Mouse (Mus musculus): ENCODE measurements at regions not wholly inside any gene's neighbourhood (a gene's known extent, or its start where the extent isn't known, plus 50 kb on each side); places are given as distances from the start of the nearest gene placed in this dataset.
A peak's percentile ranks its signal among the peaks of the same experiment; 100 is the strongest.

- ATAC-seq, result no peak
These were observed 135.4 kb upstream of the Runx1 start for GRCm38 (mm10) chr16:92961361-92961760.

DNA sequence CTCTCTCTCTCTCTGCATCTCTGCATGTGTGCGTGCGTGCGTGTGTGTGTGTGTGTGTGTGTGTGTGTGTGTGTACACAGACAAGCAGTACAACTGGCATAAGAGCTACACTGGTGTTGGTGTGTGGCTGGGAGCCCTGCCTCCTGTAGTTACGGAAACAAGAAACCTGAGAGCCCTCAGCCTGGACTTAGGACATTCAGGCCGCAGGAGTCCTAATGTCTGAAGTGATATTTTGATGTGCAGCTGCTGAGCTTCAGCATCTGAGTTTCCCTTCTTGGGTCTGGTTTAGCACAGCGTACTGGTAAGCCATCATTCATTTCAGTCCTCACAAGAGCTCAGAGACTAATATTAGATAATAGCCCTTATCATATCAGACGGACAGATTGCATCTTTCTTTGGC lies 134.8 kb upstream of the Runx1 start:
- ATAC-seq, result no peak

DNA sequence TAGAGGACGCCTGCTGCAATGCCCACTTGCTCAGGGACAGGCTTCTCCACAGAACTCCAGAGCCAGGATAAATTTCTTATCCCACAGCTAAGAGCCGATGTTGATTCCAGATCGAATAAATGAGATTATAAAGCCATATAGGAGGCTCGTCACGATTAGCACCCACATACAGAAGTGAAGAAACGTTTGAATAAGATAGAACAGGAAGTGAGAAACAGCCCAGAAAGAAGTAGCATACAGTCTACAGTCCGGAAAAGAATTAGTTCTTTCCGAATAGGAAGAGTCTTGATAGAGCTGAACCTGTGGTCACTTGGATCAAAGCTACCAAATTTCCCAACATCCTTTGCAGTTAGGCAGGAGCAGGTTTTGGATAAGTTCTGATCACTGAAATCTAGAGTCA lies 133.0 kb upstream of the Runx1 start:
- ATAC-seq, result no peak

DNA sequence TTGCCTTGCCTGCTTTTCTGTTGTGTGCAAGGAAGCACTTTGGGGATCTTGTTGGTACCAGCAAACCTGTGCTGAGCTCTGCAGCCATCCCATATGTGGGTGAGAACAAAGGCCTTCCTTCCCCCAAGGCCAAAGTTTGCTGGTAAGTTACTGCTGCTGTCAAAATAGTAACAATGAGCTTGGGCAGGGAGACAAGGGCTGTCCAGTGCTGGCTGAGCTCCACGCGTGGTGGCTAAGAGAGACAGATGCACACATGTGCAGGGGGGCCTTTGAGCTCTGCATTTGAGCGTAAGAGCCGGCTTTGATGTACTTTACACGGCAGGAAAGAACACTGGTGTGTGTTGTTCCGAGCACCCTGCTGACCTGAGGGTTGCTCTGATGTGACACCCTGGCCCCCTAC lies 132.2 kb upstream of the Runx1 start:
- no peak for ATAC-seq

- no peak for ATAC-seq
These were observed 129.6 kb upstream of the Runx1 start for GRCm38 (mm10) chr16:92955508-92955907.

GRCm38 (mm10) chr16:92955087-92955486 lies 129.1 kb upstream of the Runx1 start:
- ATAC-seq, result no peak

DNA sequence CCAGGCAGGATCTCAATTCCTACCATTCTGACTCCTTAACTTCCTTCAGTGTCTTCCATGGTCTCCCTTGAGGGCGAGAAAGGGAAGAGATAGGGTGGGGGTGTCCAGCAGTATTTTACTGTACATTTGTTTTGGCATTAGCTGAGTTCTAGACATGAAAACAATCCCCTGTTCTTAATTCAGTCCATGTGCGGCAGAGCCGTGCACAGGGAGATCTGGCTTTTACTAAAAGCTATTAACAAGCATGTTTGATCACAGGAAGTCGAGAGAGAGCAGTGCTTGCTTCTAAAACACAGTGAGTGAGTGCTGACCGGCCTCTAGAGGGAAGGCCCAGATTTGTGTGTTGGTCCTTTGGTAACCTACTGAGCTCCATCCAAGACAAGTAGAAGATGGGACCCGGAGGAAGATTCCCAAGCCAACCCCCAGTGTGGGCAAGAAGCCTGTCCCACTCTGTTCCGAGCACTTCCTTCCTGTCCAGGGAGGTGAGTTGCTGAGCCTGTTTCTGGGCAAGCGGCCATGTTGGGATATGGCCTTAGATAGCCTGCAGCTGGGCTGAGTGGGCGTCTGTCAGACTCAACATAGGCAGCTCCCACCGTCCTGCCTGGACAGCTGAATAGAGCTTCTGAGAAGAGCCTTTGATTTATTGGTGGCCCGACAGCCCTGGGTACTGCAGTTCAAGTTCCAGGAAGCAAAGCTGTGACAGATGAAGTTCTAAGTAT lies 128.1 kb upstream of the Runx1 start:
- no peak for ATAC-seq

GRCm38 (mm10) chr16:92952336-92953097 lies 126.6 kb upstream of the Runx1 start:
- no peak for ATAC-seq

GRCm38 (mm10) chr16:92951516-92951915 lies 125.6 kb upstream of the Runx1 start:
- ATAC-seq, result no peak

DNA sequence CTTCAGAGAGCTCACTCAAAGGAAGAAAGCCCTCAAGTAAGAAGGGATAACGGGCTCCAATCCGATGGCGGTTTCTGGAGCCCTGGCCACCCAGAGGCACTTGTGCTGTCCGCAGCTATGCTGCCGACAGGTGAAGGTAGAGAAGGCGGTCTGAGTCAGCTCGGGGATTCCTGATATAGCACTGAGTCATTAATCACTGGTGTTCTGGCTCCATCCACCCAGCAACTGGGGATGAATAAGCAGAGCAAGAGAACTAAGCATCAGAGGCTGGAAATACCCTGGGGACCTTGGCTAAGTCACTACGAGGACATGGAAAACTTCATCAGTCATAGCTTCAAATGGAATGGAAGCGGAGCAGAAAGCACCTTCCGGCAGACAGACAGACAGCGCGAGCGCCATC lies 122.5 kb upstream of the Runx1 start:
- no peak for ATAC-seq

DNA sequence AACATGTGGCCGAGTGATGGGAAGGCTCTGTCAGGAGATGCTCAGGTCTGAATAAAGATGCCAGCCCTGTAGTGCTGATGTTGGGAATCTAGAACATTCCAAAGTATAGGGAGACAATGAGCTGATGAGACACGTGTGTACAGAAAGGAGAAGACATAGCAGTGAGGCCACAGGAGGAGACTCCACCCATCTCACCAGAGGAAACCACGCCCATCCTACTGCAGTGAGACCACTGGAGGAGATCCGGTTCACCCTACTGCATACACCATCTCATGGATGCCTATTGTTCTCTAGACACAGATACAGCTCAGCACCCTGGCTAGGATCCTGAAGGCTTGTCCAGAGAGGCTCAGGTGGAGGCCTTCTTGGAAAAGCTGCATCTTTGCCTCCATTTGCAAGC lies 120.6 kb upstream of the Runx1 start:
- ATAC-seq, result peak; percentile 81

DNA sequence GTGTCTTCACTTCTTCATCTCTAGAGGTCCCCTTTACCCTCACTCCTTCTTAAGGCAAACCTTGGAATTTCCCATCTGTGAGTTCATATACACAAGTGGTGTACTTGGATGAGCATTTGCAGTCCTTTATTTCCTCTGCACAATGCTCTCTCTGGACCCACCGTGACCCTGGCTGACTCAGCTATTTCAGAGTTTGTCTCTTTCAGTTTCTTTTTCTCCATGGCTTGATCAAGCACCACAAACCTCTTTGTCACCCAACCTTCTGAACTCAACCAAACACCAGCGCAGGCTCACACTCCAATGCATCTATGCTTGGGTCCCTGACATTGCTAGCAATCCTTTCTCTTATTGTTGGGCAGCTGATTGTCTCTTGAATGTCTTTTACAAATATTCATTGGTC lies 118.0 kb upstream of the Runx1 start:
- peak; percentile 66 for ATAC-seq

GRCm38 (mm10) chr16:92939618-92940017 lies 113.7 kb upstream of the Runx1 start:
- ATAC-seq, result no peak

DNA sequence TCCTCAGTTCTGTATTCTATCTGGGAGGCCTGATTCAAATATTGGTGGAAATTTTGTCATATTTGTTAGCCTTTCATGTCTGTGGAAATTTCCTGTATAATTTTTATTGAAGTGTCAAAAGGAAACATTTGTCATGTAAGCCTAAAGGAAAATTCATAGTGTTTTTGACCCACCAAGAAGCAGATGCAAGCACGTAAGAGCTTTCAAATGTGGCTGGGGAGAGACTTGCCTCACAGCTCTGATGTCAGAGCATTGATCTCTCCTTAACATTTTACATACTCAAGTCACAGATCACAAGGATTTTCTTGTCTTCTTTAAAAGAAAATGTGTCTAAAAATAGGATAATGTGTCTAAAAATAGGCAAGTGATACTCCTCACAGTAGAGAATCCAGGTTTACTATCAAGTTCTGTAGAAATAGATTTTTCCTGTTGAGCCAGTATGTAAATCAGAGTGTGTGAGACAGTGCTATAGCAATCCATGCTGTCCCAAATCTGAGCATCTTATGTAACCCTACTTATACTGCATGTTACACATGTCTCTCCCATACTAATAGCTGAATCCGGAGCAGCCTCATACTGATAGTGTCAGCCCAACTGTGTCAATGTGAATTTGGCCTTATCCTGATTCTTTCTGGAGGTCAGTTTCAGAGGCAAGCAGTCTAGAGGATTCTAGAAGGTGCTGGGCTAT lies 110.0 kb upstream of the Runx1 start:
- no peak for ATAC-seq

- no peak for ATAC-seq
These were observed 104.2 kb upstream of the Runx1 start for GRCm38 (mm10) chr16:92930103-92930502.

- peak; percentile 49 for ATAC-seq
These were observed 102.3 kb upstream of the Runx1 start for GRCm38 (mm10) chr16:92928201-92928600.

DNA sequence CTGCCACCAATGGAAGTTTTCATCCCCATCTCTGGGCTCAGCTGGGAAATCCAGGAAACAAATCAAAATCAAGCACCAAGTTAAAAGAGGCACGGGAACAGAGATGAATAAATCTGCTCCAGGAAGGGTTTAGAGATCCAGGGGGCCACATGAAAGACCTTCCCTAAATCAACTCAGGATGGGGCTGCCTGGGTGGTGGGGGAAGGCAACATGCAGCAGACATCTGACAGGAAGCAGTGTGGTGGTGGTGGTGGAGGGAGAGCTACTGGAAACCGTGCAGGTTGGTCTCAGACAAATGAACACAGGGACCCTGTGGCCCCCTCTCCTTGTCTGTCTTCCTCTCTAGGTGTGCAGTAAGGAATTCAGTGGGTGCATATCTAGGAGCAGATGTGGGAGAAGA lies 101.7 kb upstream of the Runx1 start:
- ATAC-seq, result peak; percentile 61

- ATAC-seq, result no peak
These were observed 100.9 kb upstream of the Runx1 start for GRCm38 (mm10) chr16:92926853-92927252.

GRCm38 (mm10) chr16:92920947-92921346 lies 95.0 kb upstream of the Runx1 start:
- ATAC-seq, result no peak

- no peak for ATAC-seq
These were observed 91.4 kb upstream of the Runx1 start for GRCm38 (mm10) chr16:92917356-92917755.

GRCm38 (mm10) chr16:92915651-92916050 lies 89.7 kb upstream of the Runx1 start:
- no peak for ATAC-seq

DNA sequence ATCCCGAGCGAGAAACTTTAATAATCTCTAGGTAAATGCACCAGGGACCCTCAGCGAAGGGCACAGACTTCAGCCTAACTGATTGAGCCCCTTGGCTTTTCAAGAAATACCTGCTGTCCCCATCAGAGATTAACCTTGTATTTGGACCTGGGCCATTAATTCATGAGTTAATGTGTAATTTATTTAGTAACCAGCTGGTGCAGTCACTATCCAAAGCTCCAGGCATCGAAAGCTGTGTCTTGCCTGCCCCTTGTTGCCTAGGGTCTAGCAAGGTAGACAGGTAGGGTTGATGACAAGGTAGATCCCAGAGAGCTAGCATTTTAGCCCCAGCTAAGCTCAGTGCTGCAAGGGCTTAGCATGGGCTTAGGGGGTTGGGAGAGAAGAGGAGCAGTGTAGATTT lies 80.9 kb upstream of the Runx1 start:
- ATAC-seq, result no peak

GRCm38 (mm10) chr16:92905626-92906025 lies 79.7 kb upstream of the Runx1 start:
- ATAC-seq, result no peak
